Mouse (Mus musculus) megakaryocyte, adult 5-6 weeks (primary cell): ENCODE results near the gene Ccdc70. TPM values are rescaled to one million over a fixed set of nuclear protein-coding genes. Genes with fewer than 3 reads are reported as not detected.
A peak's percentile ranks its signal among the peaks of the same experiment; 100 is the strongest.
"Not testable (repeated sequence)": the region's sequence is repeated elsewhere in the genome, so short reads cannot be mapped to it uniquely, and the experiment has no call there.

Source experiments
- ATAC-seq: 2 replicates; pipeline ENCODE4 v1.8.0; 2016; ENCODE audit warnings: mild to moderate bottlenecking, inconsistent platforms; ENCODE audit not compliant: poor library complexity, severe bottlenecking
- total RNA-seq, 2 experiments: library from RNA; stranded (forward) in 1 of 2; stranded (reverse) in 1 of 2; fragments of 153-499, 151-499 nt in 1 of 2; fragments of 221-1000, 200-1000 nt in 1 of 2; gene quantifications; 2 replicates each; pipeline versions ENCODE4 v1.2.3 to v1.2.4; 2015 to 2017

Gene Ccdc70
- not detected in 2 replicates for total RNA-seq (2015)
- total RNA-seq (2017): not detected in 2 replicates

DNA sequence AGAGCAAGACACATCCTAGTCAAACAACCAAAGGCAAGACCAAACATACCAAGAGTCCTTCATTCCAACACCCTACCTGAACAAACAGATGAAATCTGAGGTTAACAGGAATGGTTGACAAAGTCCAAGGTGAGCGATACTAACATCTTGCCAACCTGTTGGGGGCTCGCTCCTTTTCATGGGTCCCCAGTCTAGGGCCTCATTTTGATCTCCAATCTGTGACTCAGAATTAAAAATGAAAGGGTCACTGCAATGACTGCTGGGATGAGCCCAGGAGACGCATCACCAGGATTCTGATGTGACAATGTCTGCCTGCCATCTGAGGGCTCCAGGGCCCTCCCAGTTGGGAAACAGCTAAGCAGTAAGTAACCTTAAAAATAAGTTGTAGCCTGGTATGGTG lies at the start of gene Ccdc70:
Gene Ccdc70, plus strand, starts transcription at position 301 of the 400 bp plus-strand sequence.
- no peak for ATAC-seq

GRCm38 (mm10) chr8:21930754-21931153 lies 38.8 kb upstream of the Ccdc70 start:
- not testable (repeated sequence) for ATAC-seq

DNA sequence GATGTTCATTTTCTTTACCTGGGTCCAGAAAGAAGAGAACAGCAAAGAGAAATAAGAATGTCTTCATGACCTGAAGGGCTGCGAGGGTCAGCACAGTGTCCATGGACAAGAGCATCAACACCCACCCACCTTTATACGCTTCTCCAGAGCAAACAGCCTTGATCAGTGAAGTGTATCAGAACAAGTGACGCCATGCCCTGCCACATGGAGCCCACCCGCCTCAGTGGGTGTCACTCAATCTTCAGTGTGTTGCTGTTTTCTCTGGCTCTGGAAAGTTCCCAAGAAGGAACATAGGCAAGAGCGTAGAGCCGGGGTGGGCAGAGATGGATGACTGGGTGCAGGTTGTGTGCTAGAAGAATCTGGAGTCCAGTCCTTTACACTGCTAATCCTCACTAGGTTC lies 37.0 kb upstream of the Ccdc70 start, which contains the start of gene Defb15:
Gene Defb15, minus strand, starts transcription at position 101 of the 400 bp plus-strand sequence.
- ATAC-seq: no peak

DNA sequence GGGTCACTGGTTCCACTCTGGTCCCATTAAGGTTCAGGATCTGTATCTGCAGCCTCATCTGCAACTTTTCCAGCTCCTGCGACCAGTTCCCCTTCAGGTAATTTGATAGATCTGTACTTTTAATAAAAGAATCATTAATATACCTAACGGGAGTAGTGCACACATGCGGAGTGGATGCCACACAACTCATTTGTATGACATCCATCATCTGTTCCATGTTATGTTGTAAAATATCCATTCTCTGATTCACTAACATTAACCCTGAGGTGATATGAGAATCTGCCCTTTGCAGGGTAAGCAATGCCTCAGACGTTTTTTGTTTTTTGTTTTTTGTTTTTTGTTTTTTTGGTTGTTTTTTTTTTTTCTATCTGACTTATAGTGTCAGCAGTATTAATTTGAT lies 31.5 kb upstream of the Ccdc70 start, which contains the start of gene Defb35:
Gene Defb35, plus strand, starts transcription at position 301 of the 400 bp plus-strand sequence.
- ATAC-seq: not testable (repeated sequence)

DNA sequence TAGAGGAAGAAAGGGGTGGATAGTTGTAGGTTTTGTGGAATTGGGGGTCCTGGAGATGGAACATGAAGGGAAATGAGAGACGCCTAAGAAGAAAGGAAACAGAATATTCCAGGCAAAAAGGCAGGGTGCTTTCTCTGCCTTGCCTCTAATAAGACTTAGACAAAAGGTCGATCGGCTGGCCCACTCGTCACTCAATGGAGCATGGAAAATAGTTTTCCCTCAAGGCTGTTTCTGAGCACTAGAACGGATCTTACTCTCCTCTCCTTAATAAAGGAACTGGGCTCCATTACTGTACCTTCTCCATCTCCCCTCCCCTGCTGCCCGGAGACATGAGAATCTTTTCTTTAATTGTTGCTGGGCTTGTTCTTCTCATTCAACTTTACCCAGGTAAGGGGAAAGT lies 23.1 kb upstream of the Ccdc70 start, which contains the start of gene Defb13:
Gene Defb13, plus strand, starts transcription at position 301 of the 400 bp plus-strand sequence.
- no peak for ATAC-seq

DNA sequence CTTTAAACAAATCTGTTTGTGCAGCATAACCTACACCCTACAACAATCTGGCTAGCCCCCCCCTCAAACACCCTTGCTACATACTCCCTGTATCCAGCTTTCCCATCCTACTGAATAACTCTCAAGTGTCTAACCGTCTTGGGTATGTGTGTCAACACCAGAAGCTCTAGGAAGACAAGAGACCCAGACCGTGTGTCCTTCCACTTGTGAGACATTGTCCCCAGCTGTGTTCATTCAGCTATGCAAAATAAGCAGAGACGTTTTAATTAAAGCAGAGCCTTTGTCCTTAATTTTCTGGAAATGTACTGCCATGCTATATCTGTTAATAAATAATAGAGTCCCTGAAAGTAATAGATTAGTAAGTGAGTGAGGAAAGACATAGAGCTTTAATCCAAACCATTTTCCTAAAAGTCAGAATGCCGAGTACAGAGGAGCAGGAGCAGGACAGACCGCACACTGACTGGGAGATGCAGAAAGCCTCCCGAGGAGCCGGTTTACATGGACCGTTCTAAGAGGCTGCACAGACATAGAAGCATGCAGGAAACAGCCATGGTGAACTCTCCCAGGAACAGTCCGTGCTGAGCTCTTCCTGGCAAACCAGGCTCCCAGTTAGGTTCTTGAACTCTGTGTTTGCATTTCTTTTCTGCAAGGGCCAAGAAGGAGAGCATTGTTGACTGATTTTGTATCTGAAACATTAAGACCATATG lies 22.1 kb upstream of the Ccdc70 start:
- ATAC-seq: no peak

DNA sequence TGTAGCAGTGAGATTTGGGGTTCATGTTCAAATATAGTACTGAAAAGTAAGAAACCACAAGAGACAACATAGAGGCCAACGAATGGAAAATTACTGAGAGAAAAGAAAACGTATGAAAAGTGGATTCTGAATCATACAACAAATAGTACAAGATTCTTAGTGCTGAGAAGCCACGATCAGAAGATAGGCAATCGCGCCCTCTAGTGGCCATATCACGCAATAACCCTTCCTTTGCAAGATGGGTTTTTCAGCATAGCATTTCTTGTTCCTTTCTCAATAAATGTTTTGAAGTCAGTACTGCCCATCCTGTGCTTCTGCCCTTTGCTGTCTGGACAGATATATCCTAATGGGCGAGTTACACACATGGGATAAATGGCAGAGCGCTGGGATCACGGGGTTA lies 14.3 kb upstream of the Ccdc70 start:
- ATAC-seq: no peak

GRCm38 (mm10) chr8:21956336-21956735 lies 13.2 kb upstream of the Ccdc70 start:
- ATAC-seq: no peak

DNA sequence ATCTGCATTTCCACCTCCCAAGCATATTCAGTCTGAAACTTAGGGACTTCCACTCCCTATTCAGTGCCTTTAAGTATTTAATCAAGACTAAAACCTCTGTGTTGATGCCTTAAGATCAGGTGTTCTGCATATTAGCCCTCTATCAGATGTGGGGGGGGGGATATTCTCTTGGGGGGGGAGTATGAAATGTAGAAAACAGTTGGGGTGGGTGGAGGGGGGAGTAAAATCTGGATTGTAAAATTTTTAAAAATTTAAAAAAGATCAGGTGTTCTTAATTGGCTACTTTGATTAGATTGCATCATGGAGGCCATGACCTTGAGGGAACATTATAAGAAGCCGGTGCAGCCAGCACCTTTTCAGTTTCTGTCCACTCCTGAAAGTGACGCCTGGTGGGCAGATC lies 11.2 kb upstream of the Ccdc70 start, which contains the start of gene Fam90a1a:
Gene Fam90a1a, plus strand, starts transcription at position 301 of the 400 bp plus-strand sequence.
- ATAC-seq: no peak

DNA sequence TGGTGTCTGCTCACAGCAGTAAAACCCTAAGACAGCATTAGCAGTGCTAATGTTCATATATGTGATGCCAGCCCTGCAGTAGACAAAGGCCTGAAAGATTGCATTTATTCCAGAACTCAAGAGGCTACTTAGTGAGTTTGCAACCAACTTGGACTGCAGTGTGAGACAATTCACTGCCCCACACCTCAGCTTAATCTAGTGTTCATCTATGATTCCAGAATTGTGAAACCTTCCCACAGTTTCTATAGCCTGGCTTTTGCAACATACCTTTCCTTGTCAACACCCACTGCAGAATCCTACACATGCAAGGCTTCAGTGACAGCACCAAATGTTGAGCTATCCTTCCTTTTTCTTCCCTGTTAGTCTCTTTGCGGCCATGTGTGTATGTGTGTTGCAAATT lies 2.9 kb upstream of the Ccdc70 start:
- ATAC-seq: no peak

DNA sequence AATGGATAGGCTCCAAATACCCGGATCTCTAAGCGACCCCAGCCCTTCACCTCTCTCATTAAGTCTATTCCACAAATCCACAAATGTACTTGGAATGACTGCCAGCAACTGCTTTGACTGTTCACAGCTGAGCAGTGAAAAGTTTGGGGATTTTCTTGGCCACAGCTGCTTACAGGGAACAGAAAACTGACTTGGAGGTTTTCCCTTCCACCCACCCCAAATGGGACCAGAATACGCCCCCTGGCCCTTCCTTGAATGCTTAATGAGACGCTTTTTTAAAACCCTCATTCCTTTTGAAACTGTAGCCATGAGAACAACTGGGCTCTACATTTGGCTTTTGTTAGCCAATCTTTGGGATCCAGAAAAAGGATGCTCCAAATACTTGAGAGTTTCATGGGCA lies 8.6 kb downstream of the Ccdc70 start:
- no peak for ATAC-seq

DNA sequence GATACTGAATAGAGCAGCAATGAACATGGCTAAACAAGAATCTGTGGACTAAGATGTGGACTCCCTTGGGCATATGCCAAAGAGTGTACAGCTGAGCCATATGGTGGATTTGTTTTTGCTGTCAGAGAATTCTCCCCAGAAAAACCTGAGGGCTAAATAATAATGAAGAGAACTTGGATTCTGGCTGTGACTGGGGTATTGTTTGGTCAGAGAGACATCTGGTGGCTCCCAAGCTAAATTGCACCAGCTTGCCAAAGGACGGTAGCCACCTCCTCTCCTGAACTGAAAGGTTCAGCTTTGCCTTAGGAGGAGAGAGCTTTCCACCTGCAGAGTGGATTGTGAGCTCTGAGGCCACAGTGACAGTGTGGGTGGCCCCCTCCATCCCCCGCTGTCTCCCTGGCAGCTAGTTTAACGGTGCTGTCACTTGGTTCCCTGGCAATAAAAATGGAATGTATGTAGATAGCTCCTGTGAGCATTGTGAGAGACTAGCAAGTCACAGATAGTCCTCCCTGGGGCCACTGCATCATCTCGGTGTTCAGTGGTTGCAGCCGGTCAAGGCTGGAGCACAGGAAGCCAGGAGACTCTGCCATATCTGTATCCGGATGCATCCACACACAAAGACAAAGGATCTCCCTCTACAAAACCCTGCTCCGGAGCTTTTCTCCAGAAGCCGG lies 12.2 kb downstream of the Ccdc70 start:
- ATAC-seq: no peak

DNA sequence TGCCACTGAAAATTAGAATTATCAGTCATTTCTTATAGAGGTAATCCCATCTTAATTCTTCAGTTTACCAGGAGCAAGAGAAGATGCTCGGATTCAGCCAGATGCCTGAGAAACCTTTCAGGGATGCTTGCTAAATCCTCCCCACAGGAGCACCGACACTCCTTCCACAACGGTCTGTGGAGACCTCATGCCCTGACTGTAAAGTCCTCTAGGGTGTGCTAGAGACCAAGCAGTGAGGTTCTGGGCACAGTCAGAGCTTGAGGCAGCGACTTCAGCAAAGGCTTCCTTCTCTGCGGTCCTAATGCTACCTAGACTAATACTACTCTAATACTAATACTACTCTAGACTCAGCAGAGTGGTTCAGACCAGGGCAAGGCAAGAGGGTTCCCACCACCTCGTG lies 22.6 kb downstream of the Ccdc70 start:
- peak; percentile 43; the same call in 1 of the 2 replicates for ATAC-seq

DNA sequence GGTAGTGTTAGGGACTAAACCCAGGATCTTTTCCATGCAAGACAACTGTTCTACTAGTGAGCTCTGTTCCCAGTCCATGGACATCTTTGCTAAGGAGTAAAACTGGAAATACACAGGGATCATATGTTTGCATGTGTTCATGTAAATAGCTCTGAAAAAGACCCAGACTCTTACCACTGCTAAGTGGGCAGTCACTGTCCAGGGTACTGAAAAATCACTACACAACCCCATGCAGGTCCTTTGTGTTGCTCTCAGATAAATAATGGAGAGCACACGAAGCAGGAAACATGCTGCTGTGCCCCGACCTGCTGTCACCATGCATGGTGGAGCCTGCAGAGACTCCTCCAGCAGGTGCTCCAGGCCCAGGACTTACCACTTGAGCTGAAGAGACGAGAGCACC lies 25.6 kb downstream of the Ccdc70 start:
- no peak for ATAC-seq

GRCm38 (mm10) chr8:22004750-22005522 lies 35.4 kb downstream of the Ccdc70 start:
- no peak for ATAC-seq

DNA sequence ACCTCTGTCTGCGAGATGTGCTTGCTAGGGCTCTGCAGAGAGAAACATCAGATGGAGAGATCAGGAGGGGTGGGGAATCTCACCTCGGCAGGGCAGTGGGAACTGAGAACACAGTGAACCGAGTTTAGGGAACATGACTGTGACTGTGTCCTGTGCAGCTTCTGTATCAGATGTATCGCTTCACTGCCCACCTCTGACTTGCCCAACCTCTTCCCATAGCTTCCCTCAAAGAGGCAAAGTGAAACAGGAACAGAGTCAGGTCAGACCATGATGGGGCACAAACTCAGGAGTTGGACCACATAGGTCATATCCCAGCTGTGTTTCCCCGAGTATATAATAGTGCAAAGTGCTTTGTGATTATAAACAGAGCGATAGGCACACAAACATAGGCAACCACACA lies 36.8 kb downstream of the Ccdc70 start:
- peak; percentile 51 for ATAC-seq

DNA sequence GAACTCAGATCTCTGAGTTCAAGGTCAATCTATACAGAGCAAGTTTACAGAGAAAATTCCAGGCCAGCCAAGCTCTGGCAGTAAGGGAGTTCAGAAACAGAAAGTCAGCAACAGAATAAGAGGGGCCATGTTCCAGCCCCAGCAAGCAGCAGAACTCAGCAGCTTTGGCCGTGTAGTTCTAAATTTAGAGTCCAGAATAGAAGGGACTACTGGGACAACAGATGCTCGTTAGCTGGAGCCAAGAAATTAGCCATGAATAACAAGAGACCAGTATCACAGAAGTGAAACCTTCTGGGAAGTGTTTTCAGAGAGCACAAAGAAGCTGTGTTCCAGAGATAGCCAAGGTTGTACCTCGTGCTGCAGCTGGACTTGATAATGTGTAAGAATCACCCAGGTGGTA lies 39.8 kb downstream of the Ccdc70 start:
- no peak for ATAC-seq

DNA sequence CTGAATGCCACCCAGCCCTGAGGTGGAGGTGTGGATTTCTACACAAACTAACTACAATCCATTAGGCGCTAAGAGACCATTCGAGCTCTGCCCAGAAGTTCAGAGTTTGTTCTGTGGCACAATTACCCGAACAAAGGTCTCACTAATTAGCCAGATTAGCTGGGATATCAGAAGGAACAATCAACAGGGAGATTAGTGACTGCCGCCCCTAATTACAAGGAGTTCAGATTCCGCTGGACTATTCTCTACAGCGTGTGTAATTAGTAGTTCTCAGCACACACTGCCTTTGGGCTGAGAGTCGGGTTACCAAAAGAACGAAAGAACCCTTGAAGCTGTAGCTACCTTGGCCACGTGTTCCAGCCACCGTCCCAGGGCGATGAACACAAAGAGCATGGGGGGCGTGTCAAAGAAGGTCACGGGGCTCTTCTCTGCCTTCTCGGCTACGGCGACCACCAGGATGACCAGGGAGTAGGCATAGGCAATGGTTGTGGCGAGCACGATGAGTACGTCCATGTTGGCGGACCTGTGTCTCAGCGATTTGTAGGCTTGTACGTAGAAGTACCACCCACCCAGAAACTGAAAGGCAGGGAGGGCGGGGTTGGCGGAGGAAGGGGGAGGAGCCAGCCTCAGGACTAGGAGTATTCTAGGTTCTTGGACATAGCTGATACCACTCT lies 43.6 kb downstream of the Ccdc70 start:
- ATAC-seq: peak; percentile 35; the same call in 1 of the 2 replicates

- ATAC-seq: no peak
Observed at GRCm38 (mm10) chr8:22017731-22018130, 48.2 kb downstream of the Ccdc70 start.

- ATAC-seq: no peak
Observed at GRCm38 (mm10) chr8:22019498-22019897, 49.9 kb downstream of the Ccdc70 start.

DNA sequence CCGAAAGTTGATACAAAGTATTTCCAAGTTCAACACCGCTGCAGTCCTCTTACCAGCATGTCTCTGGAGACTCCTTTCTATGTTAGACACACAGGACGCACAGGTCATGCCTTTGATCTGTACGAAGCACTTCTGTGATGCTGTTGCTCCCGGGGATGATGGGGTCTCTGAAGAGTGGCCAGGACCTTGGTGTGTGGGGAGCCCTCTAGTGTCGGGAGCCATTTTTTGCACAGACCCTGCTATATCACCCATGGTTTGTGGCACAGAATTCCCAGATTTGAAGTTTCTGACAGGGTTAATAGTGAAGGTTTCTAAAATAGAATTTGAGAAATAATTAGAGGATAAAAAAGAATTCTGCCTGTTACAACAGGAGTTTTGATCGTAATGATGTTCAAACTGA lies 52.7 kb downstream of the Ccdc70 start:
- no peak for ATAC-seq
